Mouse (Mus musculus) heart, adult 2 months (tissue): ENCODE measurements at regions not wholly inside any gene's neighbourhood (a gene's known extent, or its start where the extent isn't known, plus 50 kb on each side); places are given as distances from the start of the nearest gene placed in this dataset.
"Not testable (repeated sequence)": the region's sequence is repeated elsewhere in the genome, so short reads cannot be mapped to it uniquely, and the experiment has no call there.

ENCODE experiments used
- DNase-seq, 2 experiments: peaks; one replicate each; pipeline ENCODE4 v3.0.0; 2021
- H3K27ac ChIP-seq: fragments of 200-600 bp; 2 replicates; pipeline ENCODE4 v1.8.1; 2022
- H3K27me3 ChIP-seq: fragments of 200-500 bp; 2 replicates; pipeline ENCODE4 v1.6.1; 2012; ENCODE audit warnings: mild to moderate bottlenecking, low read length, inconsistent platforms, mixed read lengths; ENCODE audit not compliant: control insufficient read depth, insufficient read depth
- H3K36me3 ChIP-seq: fragments of 200-500 bp; 2 replicates; pipeline ENCODE4 v1.6.1; 2012; ENCODE audit warnings: low read length, inconsistent platforms; ENCODE audit not compliant: control insufficient read depth, insufficient read depth
- H3K4me1 ChIP-seq: fragments of 200-500 bp; 2 replicates; pipeline ENCODE4 v1.6.1; 2011; ENCODE audit warnings: low read length; ENCODE audit not compliant: control insufficient read depth, insufficient read depth
- H3K4me3 ChIP-seq: fragments of 200-600 bp; 2 replicates; pipeline ENCODE4 v1.8.1; 2022
- H3K79me2 ChIP-seq: fragments of 200-500 bp; replicated peaks from 2 replicates; pipeline ENCODE4 v1.6.1; 2012; ENCODE audit warnings: mild to moderate bottlenecking, inconsistent platforms, low read length, moderate library complexity, mixed read lengths; ENCODE audit not compliant: control insufficient read depth, insufficient read depth
- H3K9ac ChIP-seq: fragments of 200-500 bp; 2 replicates; pipeline ENCODE4 v1.6.1; 2012; ENCODE audit warnings: low read depth, mild to moderate bottlenecking, control low read depth, inconsistent platforms, low read length, mixed read lengths
- CTCF ChIP-seq: fragments of 200-600 bp; IDR thresholded peaks from 2 replicates; pipeline ENCODE4 v1.8.1; 2022; ENCODE audit warnings: antibody characterized with exemption, mild to moderate bottlenecking, moderate library complexity
- EP300 ChIP-seq: fragments of 200-500 bp; IDR thresholded peaks from 2 replicates; pipeline ENCODE4 v1.6.1; 2011; ENCODE audit warnings: low read depth, low read length, control low read depth; ENCODE audit not compliant: insufficient read depth
- POLR2A ChIP-seq: fragments of 200-500 bp; IDR thresholded peaks from 2 replicates; pipeline ENCODE4 v1.6.1; 2011; ENCODE audit warnings: mild to moderate bottlenecking, low read depth, low read length, control low read depth; ENCODE audit not compliant: insufficient read depth
- WGBS: fragments of 180-500 bp; shearing (Covaris S2); methylation state at CpG from one replicate; pipeline ENCODE4 v1.1.7; 2018; 5-methylcytosine and 5-hydroxymethylcytosine counted together
- intact Hi-C: fragments of 180-260 bp; cut with DNase I; formaldehyde crosslinking; loops from one replicate; pipeline ENCODE4 v1.15.1; 2025

DNA sequence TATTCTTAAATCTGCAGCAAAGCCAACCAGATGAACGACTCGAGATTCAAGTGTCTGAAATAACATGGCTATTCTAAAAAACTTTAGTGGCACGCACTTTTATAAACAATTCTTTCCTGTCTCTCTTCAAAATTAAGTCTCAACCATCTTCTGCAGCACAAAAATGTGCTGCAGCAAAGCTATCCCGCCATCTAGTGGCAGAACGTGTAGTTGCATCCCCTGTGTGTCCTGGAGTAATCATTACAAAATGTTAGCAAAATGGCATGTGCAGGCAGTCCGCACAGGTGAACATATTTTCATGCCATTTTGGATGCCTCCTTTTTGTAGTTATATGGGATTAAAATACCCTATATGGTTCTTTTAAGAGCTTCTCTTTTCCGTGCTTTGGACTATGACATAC, 293.1 kb upstream of the Slc7a14 start:
- DNase-seq, result peak; percentile 46 to 79
- H3K27me3 ChIP-seq, result no peaks in the 10 kb centered on the region
- intact Hi-C loops, result loop anchor here (1.0 to 5.0 kb wide), 2 partner anchors 457 to 546 kb away; no protein-coding TSS in a partner anchor
- 17% methylated on average over 7 of the region's 7 CpGs for WGBS
- TF ChIP-seq POLR2A, result no peak
- 0 out of 2 replicates have a peak, but pooled peaks have one; percentile 37 for TF ChIP-seq EP300
- TF ChIP-seq CTCF, result peak; percentile 95
- H3K27ac ChIP-seq, result no peak overlapping the region
- no peak overlapping the region for H3K9ac ChIP-seq
- H3K79me2 ChIP-seq, result no peaks in the 10 kb centered on the region
- H3K4me1 ChIP-seq, result no peaks in the 10 kb centered on the region
- H3K4me3 ChIP-seq, result no peak overlapping the region
- H3K36me3 ChIP-seq, result no peaks in the 10 kb centered on the region

DNA sequence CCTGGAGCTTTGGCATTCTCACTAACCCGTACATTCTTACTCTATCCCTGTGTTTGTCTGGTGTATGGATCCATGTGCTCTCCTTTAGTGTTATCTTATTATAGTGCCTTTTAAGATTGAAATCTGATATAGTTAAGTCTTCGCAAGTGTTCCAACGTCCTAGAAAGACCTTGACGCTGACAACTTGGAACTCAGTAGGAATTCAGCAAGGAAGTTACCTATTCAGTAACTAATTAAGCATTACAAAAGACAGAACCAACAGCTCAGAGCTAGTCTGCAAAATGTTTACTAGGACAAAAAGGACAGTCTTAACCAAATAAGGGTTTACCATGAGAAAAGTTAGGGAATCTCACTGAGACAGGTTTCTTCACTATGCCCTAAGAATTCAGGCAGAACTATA, 286.4 kb upstream of the Slc7a14 start:
- H3K79me2 ChIP-seq, H3K4me3 ChIP-seq, H3K27me3 ChIP-seq, intact Hi-C loops, H3K9ac ChIP-seq, DNase-seq, H3K36me3 ChIP-seq, H3K4me1 ChIP-seq, H3K27ac ChIP-seq: not testable (repeated sequence)
- WGBS, result 74% methylated on average over 4 of the region's 4 CpGs

DNA sequence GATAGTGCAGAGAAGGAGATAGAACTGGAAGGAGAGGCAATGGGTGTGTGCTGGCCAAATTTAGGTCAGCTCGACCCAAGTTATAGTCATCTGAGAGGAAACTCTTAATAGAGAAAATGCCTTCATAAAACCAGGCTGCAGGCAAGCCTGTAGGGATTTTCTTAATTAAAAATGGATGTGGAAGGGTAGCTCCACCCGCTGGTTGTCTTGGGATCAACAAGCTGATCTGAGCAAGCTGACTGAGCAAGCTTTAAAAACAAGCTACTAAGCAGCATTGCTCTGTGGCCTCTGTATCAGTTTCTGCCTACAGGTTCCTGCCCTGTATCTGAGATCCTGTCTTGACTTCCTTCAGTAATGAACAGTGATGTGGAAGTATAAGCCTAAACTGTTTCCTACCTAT, 275.8 kb upstream of the Slc7a14 start:
- 40% methylated on average over 2 of the region's 2 CpGs for WGBS

DNA sequence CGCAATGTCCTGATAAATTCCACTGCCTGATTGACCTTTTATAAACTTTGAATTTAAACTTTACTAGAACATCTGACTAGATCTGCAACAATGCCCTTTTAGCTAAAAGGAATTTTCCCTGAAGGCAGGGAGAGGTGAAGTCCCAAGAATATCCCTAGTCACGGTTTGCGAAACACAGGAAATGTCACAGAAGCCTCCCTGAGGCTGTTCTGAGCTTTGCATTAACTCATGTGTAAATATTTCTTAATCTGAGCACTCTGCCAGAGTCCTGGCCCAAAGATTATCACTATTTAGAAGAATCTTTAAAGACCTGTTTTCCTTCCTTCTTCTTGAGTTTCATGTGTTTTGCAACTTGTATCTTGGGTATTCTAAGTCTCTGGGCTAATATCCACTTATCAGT, 263.7 kb upstream of the Slc7a14 start:
- Histone ChIP-seq H3K4me1 (no peaks in the 10 kb centered on the region), H3K36me3 (no peaks in the 10 kb centered on the region), H3K79me2 (no peaks in the 10 kb centered on the region), H3K9ac (no peak overlapping the region), H3K27me3 (no peaks in the 10 kb centered on the region), H3K4me3 (no peak overlapping the region), H3K27ac (no peak overlapping the region)
- TF ChIP-seq CTCF (no peak), EP300 (no peak), POLR2A (no peak)
- intact Hi-C loops, result no loop called here
- no peak for DNase-seq
- 85% methylated on average over 3 of the region's 3 CpGs for WGBS

More for the DNA sequence above, 275.8 kb upstream of the Slc7a14 start:
- DNase-seq, result no peak
- Histone ChIP-seq H3K36me3 (no peaks in the 10 kb centered on the region), H3K4me1 (no peaks in the 10 kb centered on the region), H3K4me3 (no peak overlapping the region), H3K9ac (no peak overlapping the region), H3K27me3 (no peaks in the 10 kb centered on the region), H3K27ac (no peak overlapping the region), H3K79me2 (no peaks in the 10 kb centered on the region)
- intact Hi-C loops, result no loop called here
- TF ChIP-seq CTCF (peak; percentile 39), EP300 (no peak), POLR2A (no peak)
